9 mouse cellular contexts compared by ENCODE assay signal in genomic region chr19:23143541-23143940, GRCm38 (mm10). TPM values are rescaled to one million over a fixed set of nuclear protein-coding genes. Genes with fewer than 3 reads are reported as not detected.
DNase-seq lines count a peak whose midpoint lies in the region; ATAC-seq and TF ChIP-seq lines count a peak whose summit lies in the region.
"Had no signal": no experiment of that assay in that cellular context is flagged by ENCODE, and none has a peak within 500 bp of the region (broad histone marks: within the 10 kb centered on the region; RNA-seq: fewer than 3 reads in every experiment).

No protein-coding gene starts in this region.

- H3K4me3 ChIP-seq in neural tube, embryonic 13.5 days: 0 out of 2 replicates have a peak overlapping the region, but pooled peaks have one; percentile 5
- H3K4me3 ChIP-seq in intestine, postnatal 0 days (ENCODE audit: low read depth, low read length): peak overlapping the region; percentile 80

- no peak overlapping the region for H3K27ac ChIP-seq in neural tube, embryonic 13.5 days (replicated peaks)
- no peak overlapping the region for H3K27ac ChIP-seq in intestine, postnatal 0 days (ENCODE audit: low read depth, low read length)
- H3K27ac ChIP-seq: midbrain, embryonic 10.5 days had no signal

- peaks cover 45% of the 10 kb centered on the region for H3K27me3 ChIP-seq in neural tube, embryonic 13.5 days
- no peaks in the 10 kb centered on the region for H3K27me3 ChIP-seq in intestine, postnatal 0 days (replicated peaks; ENCODE audit: control insufficient read depth, insufficient read depth, low read length)

- 79% methylated on average over 8 of the region's 8 CpGs for WGBS in neural tube, embryonic 13.5 days
- 86% methylated on average over 8 of the region's 8 CpGs for WGBS in intestine, postnatal 0 days

- peak overlapping the region; percentile 98 for H3K4me2 ChIP-seq in neural tube, embryonic 13.5 days
- H3K4me2 ChIP-seq in intestine, postnatal 0 days (replicated peaks; ENCODE audit: low read depth): peak overlapping the region; percentile 77

- H3K9ac ChIP-seq in neural tube, embryonic 13.5 days: no peak overlapping the region
- H3K9ac ChIP-seq in intestine, postnatal 0 days (ENCODE audit: low read depth, low read length): no peak overlapping the region; the same call in 1 of the 2 replicates

- no peaks in the 10 kb centered on the region for H3K9me3 ChIP-seq in neural tube, embryonic 13.5 days
- H3K9me3 ChIP-seq in intestine, postnatal 0 days (ENCODE audit: control insufficient read depth): no peaks in the 10 kb centered on the region
- H3K9me3 ChIP-seq: midbrain, embryonic 10.5 days had no signal

- peak; percentile 77 for DNase-seq in gastrocnemius, adult 18-20 months (ENCODE audit: low spot score)
- no peak for DNase-seq in gastrocnemius, postnatal 10 days
- no peak for DNase-seq in neural tube, embryonic 10.5 days (ENCODE audit: extremely low spot score, low spot score)
- peak; percentile 86 for DNase-seq in skeletal muscle tissue, adult 2 months (ENCODE audit: low read depth, low spot score)
- no peak for DNase-seq in thymus, postnatal 36 days
- no peak for DNase-seq in left cerebral cortex, adult 9 months (ENCODE audit: low spot score in 2 of 2)

- H3K4me1 ChIP-seq in neural tube, embryonic 13.5 days (replicated peaks): peaks cover 21% of the 10 kb centered on the region
- no peaks in the 10 kb centered on the region for H3K4me1 ChIP-seq in intestine, postnatal 0 days (replicated peaks; ENCODE audit: control insufficient read depth, insufficient read depth, low read length)

- no peak for TF ChIP-seq CTCF in intestine, postnatal 0 days (IDR thresholded peaks at IDR 0.05; ENCODE audit: low read depth)

- H3K36me3 ChIP-seq in neural tube, embryonic 13.5 days: no peaks in the 10 kb centered on the region
- peaks cover 3% of the 10 kb centered on the region; the same call in 1 of the 2 replicates for H3K36me3 ChIP-seq in intestine, postnatal 0 days (ENCODE audit: control insufficient read depth, insufficient read depth)
- H3K36me3 ChIP-seq: midbrain, embryonic 10.5 days had no signal

- ATAC-seq in neural tube, embryonic 13.5 days (ENCODE audit: low read depth): no peak
- ATAC-seq in intestine, postnatal 0 days: no peak

RNA-seq across cellular contexts. Expression of gene Klf9, which starts 2.5 kb away (rescaled TPM):
- total RNA-seq in gastrocnemius, adult 18-20 months (2021): 100 to 1,000 TPM; 105 to 142 TPM
- 10 to 100 TPM; 50.4 to 83.1 TPM for total RNA-seq in gastrocnemius, postnatal 10 days (2021)
- polyA plus RNA-seq in neural tube, embryonic 13.5 days (2015; fragmentation: Nextera tagmentation; extraction: Ambion mirVana): 1.5 and 2.1 TPM in 2 replicates
- polyA plus RNA-seq in intestine, postnatal 0 days (2015; fragmentation: Nextera tagmentation; extraction: Ambion mirVana): 12.1 and 15.3 TPM in 2 replicates

Comparison
In these comparisons a context has a peak if more than half of its experiments do, and no peak if none do; other contexts are left out.
1. DNase-seq: peak in gastrocnemius, adult 18-20 months (single experiment) and skeletal muscle tissue, adult 2 months (single experiment); none in gastrocnemius, postnatal 10 days (single experiment), neural tube, embryonic 10.5 days (single experiment), thymus, postnatal 36 days (0 of 2) and left cerebral cortex, adult 9 months (0 of 2).